Mouse (Mus musculus): ENCODE measurements at regions not wholly inside any gene's neighbourhood (a gene's known extent, or its start where the extent isn't known, plus 50 kb on each side); places are given as distances from the start of the nearest gene placed in this dataset.

- no peak for DNase-seq
- intact Hi-C loops (cut with DNase I): no loop called here
Observed at GRCm38 (mm10) chr12:94691341-94692029, 1000.5 kb upstream of the Flrt2 start.

GRCm38 (mm10) chr12:94731391-94731790 lies 960.6 kb upstream of the Flrt2 start:
- intact Hi-C loops (cut with DNase I): no loop called here
- no peak for DNase-seq

- intact Hi-C loops (cut with DNase I): no loop called here
- DNase-seq: no peak
Observed at GRCm38 (mm10) chr12:94733179-94733578, 958.8 kb upstream of the Flrt2 start.

GRCm38 (mm10) chr12:94737263-94737662 lies 954.8 kb upstream of the Flrt2 start:
- intact Hi-C loops (cut with DNase I): no loop called here
- no peak for DNase-seq

GRCm38 (mm10) chr12:94749747-94750515 lies 942.1 kb upstream of the Flrt2 start:
- no peak for DNase-seq
- intact Hi-C loops (cut with DNase I): no loop called here

GRCm38 (mm10) chr12:94755754-94756153 lies 936.3 kb upstream of the Flrt2 start:
- intact Hi-C loops (cut with DNase I): no loop called here

GRCm38 (mm10) chr12:94795913-94796615 lies 896.0 kb upstream of the Flrt2 start:
- DNase-seq: no peak
- intact Hi-C loops (cut with DNase I): no loop called here

More at GRCm38 (mm10) chr12:94755754-94756153, 936.3 kb upstream of the Flrt2 start:
- no peak for DNase-seq

- intact Hi-C loops (cut with DNase I): no loop called here
- DNase-seq: no peak
Observed at GRCm38 (mm10) chr12:94804692-94805091, 887.3 kb upstream of the Flrt2 start.

GRCm38 (mm10) chr12:94831400-94831799 lies 860.6 kb upstream of the Flrt2 start:
- DNase-seq: no peak
- intact Hi-C loops (cut with DNase I): no loop called here

GRCm38 (mm10) chr12:94862720-94863119 lies 829.3 kb upstream of the Flrt2 start:
- DNase-seq: no peak
- intact Hi-C loops (cut with DNase I): no loop called here

- intact Hi-C loops (cut with DNase I): no loop called here
- no peak for DNase-seq
Observed at GRCm38 (mm10) chr12:94910816-94911215, 781.2 kb upstream of the Flrt2 start.

- DNase-seq: no peak
- intact Hi-C loops (cut with DNase I): no loop called here
Observed at GRCm38 (mm10) chr12:94943067-94943466, 749.0 kb upstream of the Flrt2 start.

Small RNAs in the stretch of these regions (microRNA-seq; reads per million reads assigned to microRNA genes)
- gene Mir8099-2 (ENCODE audit: borderline number of aligned reads in 2 of 2): 0 reads per million in 2 experiments

All from heart, postnatal 36 days (tissue).